Mouse (Mus musculus): ENCODE data around the gene Trappc2l.

DNA sequence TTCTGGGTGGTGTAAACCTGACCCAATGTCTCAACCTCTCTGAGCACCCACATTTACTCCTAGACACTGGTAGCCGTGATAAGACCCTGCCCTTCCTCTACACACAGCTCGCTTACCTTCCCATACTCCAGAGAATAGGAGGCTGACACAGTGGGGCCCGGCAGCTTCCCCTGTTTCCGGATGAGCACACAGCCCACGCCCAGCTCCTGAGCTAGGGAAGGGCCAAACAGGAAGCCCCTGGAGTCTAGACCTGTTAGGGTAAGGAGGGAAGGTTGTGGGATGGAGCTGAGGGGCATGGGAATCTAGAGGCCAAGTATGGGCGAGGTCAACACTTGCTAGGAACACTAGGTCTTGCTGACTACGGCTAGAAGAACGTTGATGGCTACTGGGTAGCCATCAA is 36.2 kb upstream of the Trappc2l start:
- no peak for TF ChIP-seq CTCF (IDR thresholded peaks at IDR 0.05; ENCODE audit: low read depth, low read length)
- TF ChIP-seq POLR2AphosphoS5 (IDR thresholded peaks at IDR 0.05; ENCODE audit: insufficient replicate concordance, low read depth, low read length), result no peak
- no peak for TF ChIP-seq GATA2 (IDR thresholded peaks at IDR 0.05; ENCODE audit: borderline replicate concordance, low read depth, low read length)

Data from G1E (cell line).